Mouse (Mus musculus): ENCODE data around the gene Lbx2.

DNA sequence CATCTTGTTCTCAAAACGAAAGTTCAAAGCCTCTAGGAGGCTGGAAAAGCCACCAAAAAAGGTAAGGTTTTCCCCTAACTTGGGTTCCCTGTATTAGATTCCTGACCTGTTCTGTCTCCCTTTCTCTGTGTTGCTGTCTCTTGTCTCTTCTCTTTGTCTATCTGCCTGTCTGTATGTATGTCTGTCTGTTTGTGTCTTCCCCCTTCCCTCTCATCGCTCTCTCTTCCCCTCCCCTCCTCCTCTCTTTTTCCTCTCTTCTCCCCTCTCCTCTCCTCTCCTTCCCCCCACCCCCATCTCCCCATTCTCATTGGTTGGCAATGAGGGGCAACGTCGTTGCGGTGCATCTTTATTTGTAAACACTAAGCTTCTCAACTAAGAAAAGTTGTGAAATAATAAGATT lies 39.2 kb downstream of the Lbx2 start, which contains the start of gene Ino80b:
- TF ChIP-seq POLR2A (IDR thresholded peaks at IDR 0.05; ENCODE audit: low read depth, low read length) (no peak), CTCF (IDR thresholded peaks at IDR 0.05; ENCODE audit: extremely low read depth, insufficient read length, insufficient replicate concordance, low read depth, low read length) (no peak)

Data from small intestine, adult 2 months (tissue).